Comparison of ENCODE assay signal across 10 mouse cellular contexts in genomic region chr12:5267271-5268187, GRCm38 (mm10).
DNase-seq lines count a peak whose midpoint lies in the region; ATAC-seq and TF ChIP-seq lines count a peak whose summit lies in the region.
"Had no signal": no experiment of that assay in that cellular context is flagged by ENCODE, and none has a peak within 500 bp of the region (broad histone marks: within the 10 kb centered on the region; RNA-seq: fewer than 3 reads in every experiment).

No protein-coding gene starts in this region.

- ATAC-seq in kidney, postnatal 0 days (replicated peaks; ENCODE audit: low FRiP score, low read depth), result peak; percentile 7; the same call in 1 of the 2 replicates
- ATAC-seq in forebrain, embryonic 12.5 days (ENCODE audit: low FRiP score), result peak; percentile 33
- ATAC-seq in intestine, embryonic 16.5 days, result peak; percentile 58
- peak; percentile 29; the same call in 1 of the 2 replicates for ATAC-seq in neural tube, embryonic 14.5 days (ENCODE audit: low read depth)

- no peaks in the 10 kb centered on the region for H3K27me3 ChIP-seq in kidney, postnatal 0 days (ENCODE audit: insufficient read depth, low read length)
- no peaks in the 10 kb centered on the region for H3K27me3 ChIP-seq in forebrain, embryonic 12.5 days
- H3K27me3 ChIP-seq in intestine, embryonic 16.5 days (replicated peaks; ENCODE audit: control insufficient read depth, insufficient read depth, low read length), result no peaks in the 10 kb centered on the region
- H3K27me3 ChIP-seq in neural tube, embryonic 14.5 days (ENCODE audit: control insufficient read depth, insufficient read depth, low read length), result no peaks in the 10 kb centered on the region
- H3K27me3 ChIP-seq: CH12.LX; liver, embryonic 15.5 days had no signal

- no peaks in the 10 kb centered on the region for H3K4me1 ChIP-seq in kidney, postnatal 0 days (replicated peaks; ENCODE audit: insufficient read depth, low read length)
- H3K4me1 ChIP-seq in forebrain, embryonic 12.5 days, result peaks cover 41% of the 10 kb centered on the region
- H3K4me1 ChIP-seq in intestine, embryonic 16.5 days (ENCODE audit: control insufficient read depth, insufficient read depth, low read length), result peaks cover 22% of the 10 kb centered on the region
- H3K4me1 ChIP-seq in neural tube, embryonic 14.5 days (ENCODE audit: control insufficient read depth, insufficient read depth, low read length), result peaks cover 14% of the 10 kb centered on the region; the same call in 1 of the 2 replicates
- H3K4me1 ChIP-seq: liver, embryonic 15.5 days had no signal

- H3K9me3 ChIP-seq in kidney, postnatal 0 days (replicated peaks; ENCODE audit: low read length), result no peaks in the 10 kb centered on the region
- no peaks in the 10 kb centered on the region for H3K9me3 ChIP-seq in forebrain, embryonic 12.5 days
- no peaks in the 10 kb centered on the region for H3K9me3 ChIP-seq in intestine, embryonic 16.5 days (ENCODE audit: control insufficient read depth, low read length)
- H3K9me3 ChIP-seq in neural tube, embryonic 14.5 days (ENCODE audit: control insufficient read depth, low read length), result no peaks in the 10 kb centered on the region
- H3K9me3 ChIP-seq: liver, embryonic 15.5 days had no signal

- H3K4me2 ChIP-seq in kidney, postnatal 0 days (ENCODE audit: low read length), result no peak overlapping the region
- H3K4me2 ChIP-seq in forebrain, embryonic 12.5 days, result peak overlapping the region; percentile 31
- peak overlapping the region; percentile 9; the same call in 1 of the 2 replicates for H3K4me2 ChIP-seq in intestine, embryonic 16.5 days (ENCODE audit: low read depth, low read length)
- no peak overlapping the region for H3K4me2 ChIP-seq in neural tube, embryonic 14.5 days (ENCODE audit: low read depth, low read length)
- H3K4me2 ChIP-seq: liver, embryonic 15.5 days had no signal

- no peak overlapping the region for H3K9ac ChIP-seq in kidney, postnatal 0 days (ENCODE audit: low read depth, low read length)
- H3K9ac ChIP-seq in forebrain, embryonic 12.5 days, result no peak overlapping the region
- no peak overlapping the region; the same call in 1 of the 2 replicates for H3K9ac ChIP-seq in intestine, embryonic 16.5 days (ENCODE audit: low read depth, low read length)
- H3K9ac ChIP-seq in neural tube, embryonic 14.5 days (replicated peaks; ENCODE audit: low read depth, low read length), result no peak overlapping the region
- H3K9ac ChIP-seq: liver, embryonic 15.5 days had no signal

- H3K4me3 ChIP-seq in kidney, postnatal 0 days (replicated peaks; ENCODE audit: low read depth, low read length), result no peak overlapping the region
- no peak overlapping the region for H3K4me3 ChIP-seq in forebrain, embryonic 12.5 days (replicated peaks)
- no peak overlapping the region for H3K4me3 ChIP-seq in intestine, embryonic 16.5 days (ENCODE audit: low read length)
- no peak overlapping the region for H3K4me3 ChIP-seq in neural tube, embryonic 14.5 days (ENCODE audit: low read depth, low read length)
- H3K4me3 ChIP-seq: liver, embryonic 15.5 days had no signal

- no peak for DNase-seq in kidney, postnatal 0 days (ENCODE audit: low spot score)
- DNase-seq in kidney, adult 11 months, result no peak
- DNase-seq in adrenal gland, adult 2 months, result no peak
- DNase-seq in thymus, postnatal 10 days (ENCODE audit: low spot score in 2 of 2), result no peak
- DNase-seq in left cerebral cortex, postnatal 14 days (ENCODE audit: low spot score in 2 of 2), result no peak

- intact Hi-C loops in left cerebral cortex, postnatal 14 days (cut with DNase I), result loop anchor here (5.0 kb wide), 1 partner anchor 110 kb away; no protein-coding TSS in a partner anchor

- no peak for TF ChIP-seq CTCF in kidney, postnatal 0 days (IDR thresholded peaks at IDR 0.05; ENCODE audit: low read depth)

- H3K36me3 ChIP-seq in kidney, postnatal 0 days (ENCODE audit: insufficient read depth, low read length), result no peaks in the 10 kb centered on the region
- H3K36me3 ChIP-seq in forebrain, embryonic 12.5 days (replicated peaks), result no peaks in the 10 kb centered on the region
- no peaks in the 10 kb centered on the region for H3K36me3 ChIP-seq in intestine, embryonic 16.5 days (ENCODE audit: control insufficient read depth, insufficient read depth, low read length)
- no peaks in the 10 kb centered on the region for H3K36me3 ChIP-seq in neural tube, embryonic 14.5 days (ENCODE audit: control insufficient read depth, insufficient read depth, low read length)
- H3K36me3 ChIP-seq: liver, embryonic 15.5 days had no signal

- H3K27ac ChIP-seq in kidney, postnatal 0 days, result no peak overlapping the region
- H3K27ac ChIP-seq in forebrain, embryonic 12.5 days, result peak overlapping the region; percentile 80
- H3K27ac ChIP-seq in intestine, embryonic 16.5 days (ENCODE audit: low read length), result 0 out of 2 replicates have a peak overlapping the region, but pooled peaks have one; percentile 37
- H3K27ac ChIP-seq in neural tube, embryonic 14.5 days (ENCODE audit: low read depth, low read length), result no peak overlapping the region; the same call in 1 of the 2 replicates
- H3K27ac ChIP-seq: liver, embryonic 15.5 days had no signal

- WGBS in kidney, postnatal 0 days, result 59% methylated on average over 9 of the region's 9 CpGs
- WGBS in forebrain, embryonic 12.5 days, result 38% methylated on average over 9 of the region's 9 CpGs
- 50% methylated on average over 9 of the region's 9 CpGs for WGBS in intestine, embryonic 16.5 days
- WGBS in neural tube, embryonic 14.5 days, result 35% methylated on average over 9 of the region's 9 CpGs

Comparison
In these comparisons a context has a peak if more than half of its experiments do, and no peak if none do; other contexts are left out.
1. ATAC-seq: peak in every context shown above with its lines; median percentile 58 in intestine, embryonic 16.5 days; 33 in forebrain, embryonic 12.5 days; 29 in neural tube, embryonic 14.5 days; 7 in kidney, postnatal 0 days.
2. H3K27ac ChIP-seq: peak in forebrain, embryonic 12.5 days (single experiment) and intestine, embryonic 16.5 days (single experiment); none in kidney, postnatal 0 days (single experiment) and neural tube, embryonic 14.5 days (single experiment).
3. H3K4me2 ChIP-seq: peak in forebrain, embryonic 12.5 days (single experiment) and intestine, embryonic 16.5 days (single experiment); none in kidney, postnatal 0 days (single experiment) and neural tube, embryonic 14.5 days (single experiment).